In the genomic region with DNA sequence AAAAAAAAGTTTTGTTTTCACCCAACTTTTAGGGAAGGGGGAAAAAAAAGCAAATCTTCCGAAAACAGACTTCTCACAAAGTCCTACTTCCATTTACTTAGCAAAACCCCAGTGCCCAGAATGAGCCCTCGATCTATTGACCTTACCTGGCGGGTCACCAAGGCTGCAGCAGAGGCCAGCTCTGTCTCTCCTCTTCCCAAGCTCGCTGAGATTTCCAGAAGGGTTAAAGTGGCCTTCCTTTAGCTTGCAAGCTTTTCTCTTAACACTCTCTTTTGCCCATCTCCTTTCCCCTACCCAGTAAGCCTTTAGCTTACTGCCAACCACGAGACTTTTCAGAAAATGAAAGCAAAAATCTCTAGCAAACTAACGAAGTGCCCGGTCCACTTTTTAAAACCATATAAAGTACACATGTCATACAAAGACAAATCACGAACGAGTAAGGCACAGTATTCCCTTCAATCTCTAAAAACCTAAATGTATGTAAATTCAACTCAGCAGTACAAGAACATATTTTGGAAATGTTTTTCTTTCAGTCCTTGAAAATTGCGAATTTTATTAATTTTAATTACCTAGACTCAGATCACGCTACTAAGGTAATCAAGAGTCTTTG, we compare ENCODE assay signal across 8 mouse cellular contexts. TPM values are rescaled to one million over a fixed set of nuclear protein-coding genes. Genes with fewer than 3 reads are reported as not detected.
A peak's percentile ranks its signal among the peaks of the same experiment; 100 is the strongest.
DNase-seq lines count a peak whose midpoint lies in the region; ATAC-seq and TF ChIP-seq lines count a peak whose summit lies in the region.

No protein-coding gene starts in this region.

- H3K27ac ChIP-seq in intestine, embryonic 16.5 days (ENCODE audit: low read length): peak overlapping the region; percentile 99; the same call in 1 of the 2 replicates
- peak overlapping the region; percentile 96 for H3K27ac ChIP-seq in lung, postnatal 0 days (ENCODE audit: low read length)

- no peak for TF ChIP-seq CTCF in lung, postnatal 0 days (IDR thresholded peaks at IDR 0.05)

- DNase-seq in embryo, embryonic 9.5 days (ENCODE audit: extremely low spot score): peak; percentile 14
- peak; percentile 17 for DNase-seq in lung, postnatal 0 days (ENCODE audit: low spot score)
- no peak for DNase-seq in thymus, postnatal 25 days
- no peak for DNase-seq in left cerebral cortex, postnatal 36 days (ENCODE audit: low spot score in 2 of 2)

- peak overlapping the region; percentile 93 for H3K4me3 ChIP-seq in megakaryocyte, embryonic 14.5 days (replicated peaks)
- peak overlapping the region; percentile 94 for H3K4me3 ChIP-seq in intestine, embryonic 16.5 days (ENCODE audit: low read length)
- H3K4me3 ChIP-seq in lung, postnatal 0 days (ENCODE audit: low read depth, low read length): peak overlapping the region; percentile 89

- peaks cover 7% of the 10 kb centered on the region for H3K36me3 ChIP-seq in megakaryocyte, embryonic 14.5 days (replicated peaks; ENCODE audit: low read length)
- H3K36me3 ChIP-seq in intestine, embryonic 16.5 days (ENCODE audit: control insufficient read depth, insufficient read depth, low read length): no peaks in the 10 kb centered on the region
- H3K36me3 ChIP-seq in lung, postnatal 0 days (ENCODE audit: insufficient read depth, low read length): no peaks in the 10 kb centered on the region

- H3K27me3 ChIP-seq in megakaryocyte, embryonic 14.5 days (replicated peaks): no peaks in the 10 kb centered on the region
- no peaks in the 10 kb centered on the region for H3K27me3 ChIP-seq in intestine, embryonic 16.5 days (replicated peaks; ENCODE audit: control insufficient read depth, insufficient read depth, low read length)
- no peaks in the 10 kb centered on the region for H3K27me3 ChIP-seq in lung, postnatal 0 days (replicated peaks; ENCODE audit: insufficient read depth, low read length)

- peaks cover 31% of the 10 kb centered on the region for H3K4me1 ChIP-seq in megakaryocyte, embryonic 14.5 days
- H3K4me1 ChIP-seq in intestine, embryonic 16.5 days (ENCODE audit: control insufficient read depth, insufficient read depth, low read length): peaks cover 11% of the 10 kb centered on the region
- peaks cover 8% of the 10 kb centered on the region; the same call in 1 of the 2 replicates for H3K4me1 ChIP-seq in lung, postnatal 0 days (ENCODE audit: insufficient read depth, low read depth, low read length)

- H3K4me2 ChIP-seq in intestine, embryonic 16.5 days (ENCODE audit: low read depth, low read length): peak overlapping the region; percentile 52
- H3K4me2 ChIP-seq in lung, postnatal 0 days (replicated peaks; ENCODE audit: low read depth, low read length): peak overlapping the region; percentile 67

- no peaks in the 10 kb centered on the region for H3K9me3 ChIP-seq in megakaryocyte, embryonic 14.5 days
- H3K9me3 ChIP-seq in intestine, embryonic 16.5 days (ENCODE audit: control insufficient read depth, low read length): no peaks in the 10 kb centered on the region
- no peaks in the 10 kb centered on the region for H3K9me3 ChIP-seq in lung, postnatal 0 days (ENCODE audit: low read length)

- 6% methylated on average over 11 of the region's 11 CpGs for WGBS in intestine, embryonic 16.5 days
- WGBS in lung, postnatal 0 days: 5% methylated on average over 11 of the region's 11 CpGs

- intact Hi-C loops in left cerebral cortex, postnatal 36 days (cut with DNase I): loop anchor here (10.0 kb wide), 1 partner anchor 394 kb away; a partner anchor contains a TSS

- ATAC-seq in megakaryocyte, adult 5-6 weeks (ENCODE audit: poor library complexity, severe bottlenecking): no peak
- ATAC-seq in intestine, embryonic 16.5 days: no peak
- no peak for ATAC-seq in lung, postnatal 0 days
- ATAC-seq in megakaryocyte progenitor cell, adult 5-6 weeks (replicated peaks; ENCODE audit: poor library complexity): no peak

- no peak for TF ChIP-seq EP300 in lung, postnatal 0 days (IDR thresholded peaks at IDR 0.05)

- H3K9ac ChIP-seq in intestine, embryonic 16.5 days (ENCODE audit: low read depth, low read length): peak overlapping the region; percentile 93
- H3K9ac ChIP-seq in lung, postnatal 0 days (replicated peaks; ENCODE audit: low read depth): peak overlapping the region; percentile 36; the same call in 1 of the 2 replicates

RNA-seq across cellular contexts. Expression of a gene that starts 1.3 kb away (rescaled TPM):
- 0.89 TPM in 1 of 2 replicates, not detected in the other for polyA plus RNA-seq in megakaryocyte, embryonic 14.5 days (2012; ENCODE audit: insufficient read depth, low replicate concordance)
- 5.6 and 8.0 TPM in 2 replicates for total RNA-seq in megakaryocyte, adult 5-6 weeks (2015)
- 9.0 TPM in 2 replicates for total RNA-seq in megakaryocyte, adult 5-6 weeks (2017)
- polyA plus RNA-seq in intestine, embryonic 16.5 days (2015; fragmentation: Nextera tagmentation; extraction: Ambion mirVana): 12.8 and 13.8 TPM in 2 replicates
- 10.3 and 11.7 TPM in 2 replicates for polyA plus RNA-seq in lung, postnatal 0 days (2015; fragmentation: Nextera tagmentation; extraction: Ambion mirVana)
- total RNA-seq in megakaryocyte progenitor cell, adult 5-6 weeks (2015): 5.7 and 6.5 TPM in 2 replicates
- total RNA-seq in megakaryocyte progenitor cell, adult 5-6 weeks (2017): 9.5 and 10.1 TPM in 2 replicates
- 1 to 10 TPM; 8.0 to 8.8 TPM for total RNA-seq in left cerebral cortex, postnatal 36 days (2021)

RNA-seq across cellular contexts. Expression of a gene that starts 7.5 kb away (rescaled TPM):
- polyA plus RNA-seq in megakaryocyte, embryonic 14.5 days (2012; ENCODE audit: insufficient read depth, low replicate concordance): 2.7 TPM in 1 of 2 replicates, not detected in the other
- 25.3 and 25.9 TPM in 2 replicates for total RNA-seq in megakaryocyte, adult 5-6 weeks (2015)
- total RNA-seq in megakaryocyte, adult 5-6 weeks (2017): 21.0 and 24.3 TPM in 2 replicates
- 31.1 and 34.1 TPM in 2 replicates for polyA plus RNA-seq in intestine, embryonic 16.5 days (2015; fragmentation: Nextera tagmentation; extraction: Ambion mirVana)
- polyA plus RNA-seq in lung, postnatal 0 days (2015; fragmentation: Nextera tagmentation; extraction: Ambion mirVana): 13.1 and 15.3 TPM in 2 replicates
- 50.9 and 65.2 TPM in 2 replicates for total RNA-seq in megakaryocyte progenitor cell, adult 5-6 weeks (2015)
- 47.3 and 53.0 TPM in 2 replicates for total RNA-seq in megakaryocyte progenitor cell, adult 5-6 weeks (2017)
- 10 to 100 TPM; 10.9 to 13.5 TPM for total RNA-seq in left cerebral cortex, postnatal 36 days (2021)

RNA-seq across cellular contexts. Expression of a gene that starts 29.7 kb away (rescaled TPM):
- 37.4 and 99.0 TPM in 2 replicates for polyA plus RNA-seq in megakaryocyte, embryonic 14.5 days (2012; ENCODE audit: insufficient read depth, low replicate concordance)
- 6.5 and 7.0 TPM in 2 replicates for total RNA-seq in megakaryocyte, adult 5-6 weeks (2015)
- 2.7 and 2.8 TPM in 2 replicates for total RNA-seq in megakaryocyte, adult 5-6 weeks (2017)
- polyA plus RNA-seq in intestine, embryonic 16.5 days (2015; fragmentation: Nextera tagmentation; extraction: Ambion mirVana): 142 and 153 TPM in 2 replicates
- polyA plus RNA-seq in lung, postnatal 0 days (2015; fragmentation: Nextera tagmentation; extraction: Ambion mirVana): 30.9 and 33.2 TPM in 2 replicates
- 11.8 and 12.0 TPM in 2 replicates for total RNA-seq in megakaryocyte progenitor cell, adult 5-6 weeks (2015)
- total RNA-seq in megakaryocyte progenitor cell, adult 5-6 weeks (2017): 7.9 and 8.9 TPM in 2 replicates
- total RNA-seq in left cerebral cortex, postnatal 36 days (2021): 10 to 100 TPM; 23.5 to 31.0 TPM

Comparison
In these comparisons a context has a peak if more than half of its experiments do, and no peak if none do; other contexts are left out.
1. DNase-seq: peak in embryo, embryonic 9.5 days (single experiment) and lung, postnatal 0 days (single experiment); none in thymus, postnatal 25 days (single experiment) and left cerebral cortex, postnatal 36 days (0 of 2).
2. Peak in every context shown above with its lines, with median percentiles within 50 percentile points of each other: H3K4me3 ChIP-seq.